Mouse (Mus musculus): ENCODE measurements around the gene 4931409K22Rik. TPM values are rescaled to one million over a fixed set of nuclear protein-coding genes. Genes with fewer than 3 reads are reported as not detected.

Gene 4931409K22Rik
- total and polyA plus RNA-seq, 3 experiments = not detected

DNA sequence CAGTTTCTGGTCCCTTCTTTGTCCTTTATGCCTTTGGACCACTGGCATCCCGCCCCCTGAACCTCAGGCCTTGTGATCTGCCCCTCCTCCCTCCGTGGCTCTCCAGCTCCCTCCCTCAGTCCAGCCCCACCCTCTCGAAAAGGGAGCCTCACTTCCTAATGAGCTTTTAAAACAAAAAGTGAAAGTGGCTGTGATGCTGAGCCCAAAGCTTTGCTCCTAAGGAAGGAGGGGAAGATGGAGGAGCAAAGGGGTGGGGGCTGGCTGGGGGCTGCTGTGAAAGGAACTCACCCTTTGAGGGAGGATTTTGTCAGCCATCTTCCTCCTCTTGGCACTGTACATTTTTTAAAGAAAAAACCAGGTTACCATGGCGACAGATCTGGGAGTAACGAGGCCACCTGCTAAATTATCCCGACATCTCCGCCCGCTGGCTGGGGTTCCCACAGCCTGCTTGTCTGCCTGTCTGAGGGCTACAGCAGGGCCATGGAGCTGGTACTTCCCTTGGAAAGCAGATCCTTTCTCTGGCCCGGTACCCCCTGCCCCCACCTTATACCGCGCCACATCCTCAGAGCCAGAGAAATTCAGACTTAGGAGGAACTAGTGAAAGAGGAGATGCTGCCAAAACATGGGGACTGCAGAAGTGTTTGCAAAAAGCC, 40.0 kb upstream of the 4931409K22Rik start:
- no peaks in the 10 kb centered on the region for H3K79me2 ChIP-seq (replicated peaks; ENCODE audit: control insufficient read depth, extremely low read depth, insufficient read depth, poor library complexity, severe bottlenecking)
- DNase-seq (ENCODE audit: extremely low read depth) = no peak
- TF ChIP-seq GABPA (IDR thresholded peaks at IDR 0.05; ENCODE audit: insufficient replicate concordance, low read depth, low read length) = no peak
- TF ChIP-seq USF2 (conservative IDR thresholded peaks at IDR 0.05; ENCODE audit: low read depth, low read length) = no peak
- no peak for TF ChIP-seq EP300 (IDR thresholded peaks at IDR 0.05; ENCODE audit: low read length)
- TF ChIP-seq MAX (IDR thresholded peaks at IDR 0.05; ENCODE audit: low read length) = no peak
- no peak for TF ChIP-seq MAFK (IDR thresholded peaks at IDR 0.05; ENCODE audit: insufficient replicate concordance, low read length)
- no peak for TF ChIP-seq JUN (IDR thresholded peaks at IDR 0.05; ENCODE audit: insufficient read depth, low read depth, low read length)
- TF ChIP-seq MYC (IDR thresholded peaks at IDR 0.05; ENCODE audit: low read depth, low read length) = no peak
- TF ChIP-seq MAZ (IDR thresholded peaks at IDR 0.05; ENCODE audit: low read depth, low read length) = no peak
- TF ChIP-seq SMC3 (IDR thresholded peaks at IDR 0.05; ENCODE audit: low read depth, low read length) = no peak
- no peak for TF ChIP-seq JUND (conservative IDR thresholded peaks at IDR 0.05; ENCODE audit: low read depth, low read length)
- no peak for TF ChIP-seq TCF12 (IDR thresholded peaks at IDR 0.05; ENCODE audit: low read depth, low read length)
- in situ Hi-C loops (cut with MboI; ENCODE audit: low pct_ligation_motif_present, low pct_unique_long_range_greater_than_20kb, low sequenced_read_pairs) = no loop called here
- no peak overlapping the region for H3K27ac ChIP-seq (ENCODE audit: insufficient read depth, low read depth)
- peaks cover 35% of the 10 kb centered on the region for H3K27me3 ChIP-seq (replicated peaks)
- H3K4me1 ChIP-seq (ENCODE audit: control insufficient read depth in 1 of 2, insufficient read depth in 2 of 2) = peaks cover 4 to 20% of the 10 kb centered on the region in 2 experiments; a peak in 3 of 4 replicates
- no peak overlapping the region for H3K4me3 ChIP-seq (replicated peaks in 1 of 3; ENCODE audit: low read depth in 2 of 3, low read length in 2 of 3, poor library complexity in 1 of 3)
- dilution Hi-C loops (cut with MboI; ENCODE audit: extremely low pct_ligation_motif_present, extremely low pct_unique_long_range_greater_than_20kb, low sequenced_read_pairs) = no loop called here
- no peak overlapping the region for H3K9ac ChIP-seq (ENCODE audit: insufficient read depth, low read depth)
- H3K4me2 ChIP-seq (ENCODE audit: insufficient read depth, low read depth, poor library complexity, severe bottlenecking) = no peak overlapping the region
- H3K9me3 ChIP-seq (replicated peaks; ENCODE audit: low read length) = no peaks in the 10 kb centered on the region
- H3K36me3 ChIP-seq (replicated peaks in 1 of 2; ENCODE audit: control insufficient read depth in 1 of 2, insufficient read depth in 1 of 2, low read length in 1 of 2) = peaks cover 33 to 49% of the 10 kb centered on the region in 2 experiments

DNA sequence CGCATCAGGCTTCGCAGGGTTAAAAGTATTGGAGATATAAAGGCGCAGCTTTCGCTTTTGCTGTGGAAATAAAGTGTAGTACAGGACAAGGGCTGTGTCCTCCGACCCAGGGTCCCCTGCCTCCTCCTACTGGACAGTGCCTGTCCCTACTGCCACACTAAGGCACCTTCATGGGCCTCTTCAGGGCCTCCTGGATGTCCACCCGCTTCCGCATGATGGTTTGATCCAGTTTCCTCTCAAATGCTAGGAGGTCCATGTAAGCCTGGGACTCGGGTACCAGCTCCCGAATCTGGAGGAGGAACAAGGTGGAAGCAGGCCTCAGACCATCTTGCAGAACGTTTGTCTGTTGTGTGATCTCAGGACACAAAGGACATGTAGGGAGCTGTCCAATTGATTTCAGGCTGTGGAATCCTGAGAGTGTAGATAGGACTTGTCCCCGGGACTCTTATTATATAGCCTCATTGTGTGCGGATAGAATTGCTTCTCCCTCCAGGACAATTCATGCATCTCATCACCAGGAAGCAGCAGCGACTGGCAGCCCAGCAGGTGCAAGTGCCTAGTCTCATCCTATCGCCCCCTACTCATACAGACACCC, 39.3 kb upstream of the 4931409K22Rik start:
- Histone ChIP-seq H3K4me1 (ENCODE audit: control insufficient read depth in 1 of 2, insufficient read depth in 2 of 2) (peaks cover 0 to 20% of the 10 kb centered on the region in 2 experiments; a peak in 2 of 4 replicates), H3K9me3 (replicated peaks; ENCODE audit: low read length) (no peaks in the 10 kb centered on the region), H3K27ac (ENCODE audit: insufficient read depth, low read depth) (no peak overlapping the region), H3K4me3 (replicated peaks in 1 of 3; ENCODE audit: low read depth in 2 of 3, low read length in 2 of 3, poor library complexity in 1 of 3) (no peak overlapping the region), H3K4me2 (ENCODE audit: insufficient read depth, low read depth, poor library complexity, severe bottlenecking) (no peak overlapping the region), H3K79me2 (replicated peaks; ENCODE audit: control insufficient read depth, extremely low read depth, insufficient read depth, poor library complexity, severe bottlenecking) (no peaks in the 10 kb centered on the region), H3K27me3 (replicated peaks) (peaks cover 28% of the 10 kb centered on the region), H3K36me3 (replicated peaks in 1 of 2; ENCODE audit: control insufficient read depth in 1 of 2, insufficient read depth in 1 of 2, low read length in 1 of 2) (peaks cover 41 to 57% of the 10 kb centered on the region in 2 experiments), H3K9ac (ENCODE audit: insufficient read depth, low read depth) (no peak overlapping the region)
- dilution Hi-C loops (cut with MboI; ENCODE audit: extremely low pct_ligation_motif_present, extremely low pct_unique_long_range_greater_than_20kb, low sequenced_read_pairs) (no loop called here), in situ Hi-C loops (cut with MboI; ENCODE audit: low pct_ligation_motif_present, low pct_unique_long_range_greater_than_20kb, low sequenced_read_pairs) (no loop called here)
- DNase-seq (ENCODE audit: extremely low read depth) = no peak
- TF ChIP-seq ZNF384 (IDR thresholded peaks at IDR 0.05; ENCODE audit: low read depth, low read length) = no peak
- TF ChIP-seq USF2 (conservative IDR thresholded peaks at IDR 0.05; ENCODE audit: low read depth, low read length) = no peak
- no peak for TF ChIP-seq ZMIZ1 (IDR thresholded peaks at IDR 0.05; ENCODE audit: low read depth, low read length)
- TF ChIP-seq NELFE (IDR thresholded peaks at IDR 0.05; ENCODE audit: low read depth, low read length) = no peak
- TF ChIP-seq MAFK (IDR thresholded peaks at IDR 0.05; ENCODE audit: insufficient replicate concordance, low read length) = no peak
- TF ChIP-seq NRF1 (IDR thresholded peaks at IDR 0.05; ENCODE audit: low read depth, low read length) = no peak
- TF ChIP-seq HCFC1 (IDR thresholded peaks at IDR 0.05; ENCODE audit: low read depth, low read length) = no peak
- TF ChIP-seq TBP (conservative IDR thresholded peaks at IDR 0.05; ENCODE audit: low read depth, low read length) = no peak

All from CH12.LX (cell line).